Mouse (Mus musculus): ENCODE results near the gene Ndrg3.

Gene Ndrg3

GRCm38 (mm10) chr2:156998263-156998662 is 6.4 kb upstream of the Ndrg3 start:
- no peak for ATAC-seq (ENCODE audit: low TSS enrichment)

- peak; percentile 81 for ATAC-seq (ENCODE audit: low TSS enrichment)
Measured at GRCm38 (mm10) chr2:156996576-156996975, 4.7 kb upstream of the Ndrg3 start.

- ATAC-seq (ENCODE audit: low TSS enrichment): 0 out of 2 replicates have a peak, but pooled peaks have one; percentile 13
Measured at GRCm38 (mm10) chr2:156990727-156991431, 977 bp downstream of the Ndrg3 start.

- no peak for ATAC-seq (ENCODE audit: low TSS enrichment)
Measured at GRCm38 (mm10) chr2:156987316-156987715, 4.5 kb downstream of the Ndrg3 start.

- ATAC-seq (ENCODE audit: low TSS enrichment): no peak
Measured at GRCm38 (mm10) chr2:156982864-156983263, 9.0 kb downstream of the Ndrg3 start.

- ATAC-seq (ENCODE audit: low TSS enrichment): no peak
Measured at GRCm38 (mm10) chr2:156981291-156981690, 10.6 kb downstream of the Ndrg3 start.

GRCm38 (mm10) chr2:156980059-156980458 is 11.8 kb downstream of the Ndrg3 start:
- ATAC-seq (ENCODE audit: low TSS enrichment): no peak

- no peak for ATAC-seq (ENCODE audit: low TSS enrichment)
Measured at GRCm38 (mm10) chr2:156976711-156977110, 15.1 kb downstream of the Ndrg3 start.

GRCm38 (mm10) chr2:156974967-156975366 is 16.9 kb downstream of the Ndrg3 start:
- no peak for ATAC-seq (ENCODE audit: low TSS enrichment)

- ATAC-seq (ENCODE audit: low TSS enrichment): peak; percentile 75
Measured at GRCm38 (mm10) chr2:156973316-156974100, 18.3 kb downstream of the Ndrg3 start.

GRCm38 (mm10) chr2:156970253-156970652 is 21.6 kb downstream of the Ndrg3 start:
- no peak for ATAC-seq (ENCODE audit: low TSS enrichment)

- no peak for ATAC-seq (ENCODE audit: low TSS enrichment)
Measured at GRCm38 (mm10) chr2:156968501-156968900, 23.4 kb downstream of the Ndrg3 start.

GRCm38 (mm10) chr2:156967388-156967787 is 24.5 kb downstream of the Ndrg3 start:
- 0 out of 2 replicates have a peak, but pooled peaks have one; percentile 11 for ATAC-seq (ENCODE audit: low TSS enrichment)

- no peak for ATAC-seq (ENCODE audit: low TSS enrichment)
Measured at GRCm38 (mm10) chr2:156963891-156964290, 28.0 kb downstream of the Ndrg3 start.

- ATAC-seq (ENCODE audit: low TSS enrichment): no peak
Measured at GRCm38 (mm10) chr2:156958496-156959252, 33.2 kb downstream of the Ndrg3 start.

GRCm38 (mm10) chr2:156957035-156957434 is 34.8 kb downstream of the Ndrg3 start:
- peak; percentile 54; the same call in 1 of the 2 replicates for ATAC-seq (ENCODE audit: low TSS enrichment)

- no peak for ATAC-seq (ENCODE audit: low TSS enrichment)
Measured at GRCm38 (mm10) chr2:156956306-156956705, 35.5 kb downstream of the Ndrg3 start.

- ATAC-seq (ENCODE audit: low TSS enrichment): peak; percentile 25; the same call in 1 of the 2 replicates
Measured at GRCm38 (mm10) chr2:156954463-156954862, 37.4 kb downstream of the Ndrg3 start.

GRCm38 (mm10) chr2:156951301-156952094 is 40.4 kb downstream of the Ndrg3 start:
- ATAC-seq (ENCODE audit: low TSS enrichment): no peak

GRCm38 (mm10) chr2:156950816-156951215 is 41.0 kb downstream of the Ndrg3 start:
- ATAC-seq (ENCODE audit: low TSS enrichment): peak; percentile 42; the same call in 1 of the 2 replicates

GRCm38 (mm10) chr2:156941523-156941922 is 50.3 kb downstream of the Ndrg3 start:
- peak; percentile 44; the same call in 1 of the 2 replicates for ATAC-seq (ENCODE audit: low TSS enrichment)

All from frontal cortex, adult (tissue).